Mouse (Mus musculus): ENCODE results near the gene Cadm1. TPM values are rescaled to one million over a fixed set of nuclear protein-coding genes. Genes with fewer than 3 reads are reported as not detected.

Gene Cadm1
- total and polyA plus RNA-seq, 3 experiments: 0.14 to 0.31 TPM; not detected in 1

DNA sequence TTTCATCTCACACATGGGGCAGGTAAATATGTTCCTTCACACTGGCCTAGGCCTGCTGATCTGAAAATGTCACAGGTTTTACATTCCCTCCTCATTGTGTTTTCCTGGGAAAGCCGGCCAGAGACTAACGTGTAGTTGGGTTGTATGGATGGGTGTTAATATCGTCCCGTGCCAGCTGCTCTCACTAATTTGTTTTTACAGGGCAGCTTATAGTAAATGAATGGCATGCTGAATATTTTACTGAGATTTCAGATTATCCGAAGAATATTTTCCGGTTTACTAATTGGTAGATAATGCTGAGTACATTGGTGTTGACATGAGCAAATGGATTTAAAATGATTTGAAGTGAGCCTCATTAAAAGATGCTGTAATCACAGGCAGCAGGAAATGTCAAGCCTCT, 37.9 kb downstream of the Cadm1 start:
- Histone ChIP-seq H3K27ac (ENCODE audit: control insufficient read depth, low read depth, low read length) (no peak overlapping the region), H3K4me3 (ENCODE audit: control insufficient read depth in 1 of 2, insufficient read depth in 1 of 2, low read depth in 2 of 2, low read length in 2 of 2) (no peak overlapping the region), H3K4me1 (ENCODE audit: control insufficient read depth in 1 of 2, insufficient read depth in 2 of 2, low read length in 2 of 2) (peaks cover 0 to 17% of the 10 kb centered on the region in 2 experiments; a peak in 2 of 4 replicates), H3K36me3 (ENCODE audit: control insufficient read depth in 1 of 2, insufficient read depth in 2 of 2, low read length in 2 of 2) (peaks cover 0 to 9% of the 10 kb centered on the region in 2 experiments; a peak in 2 of 4 replicates), H3K79me2 (ENCODE audit: control insufficient read depth, insufficient read depth, low read length, poor library complexity) (no peaks in the 10 kb centered on the region), H3K27me3 (ENCODE audit: control insufficient read depth in 1 of 2, insufficient read depth in 2 of 2, low read length in 2 of 2) (no peaks in the 10 kb centered on the region), H3K9me3 (replicated peaks; ENCODE audit: insufficient read depth, low read length) (no peaks in the 10 kb centered on the region), H3K9ac (ENCODE audit: control insufficient read depth, low read depth, low read length, poor library complexity, severe bottlenecking) (no peak overlapping the region)
- no peak for TF ChIP-seq POLR2AphosphoS5 (IDR thresholded peaks at IDR 0.05; ENCODE audit: borderline replicate concordance, low read depth, low read length)
- no peak for TF ChIP-seq HCFC1 (IDR thresholded peaks at IDR 0.05; ENCODE audit: low read depth, low read length)
- TF ChIP-seq RCOR1 (IDR thresholded peaks at IDR 0.05; ENCODE audit: low read depth, low read length): no peak
- no peak for TF ChIP-seq MYB (IDR thresholded peaks at IDR 0.05; ENCODE audit: low read depth, low read length)
- no peak for TF ChIP-seq GATA1 (IDR thresholded peaks at IDR 0.05; ENCODE audit: low read depth, low read length)
- no peak for TF ChIP-seq ZKSCAN1 (IDR thresholded peaks at IDR 0.05; ENCODE audit: low read depth, low read length)
- TF ChIP-seq USF2 (IDR thresholded peaks at IDR 0.05; ENCODE audit: borderline replicate concordance in 1 of 2, insufficient read depth in 1 of 2, low read depth in 1 of 2, low read length in 2 of 2): no peak
- TF ChIP-seq UBTF (IDR thresholded peaks at IDR 0.05; ENCODE audit: borderline replicate concordance, insufficient read depth, low read depth, low read length): no peak
- no peak for TF ChIP-seq USF1 (IDR thresholded peaks at IDR 0.05; ENCODE audit: low read depth, low read length)
- DNase-seq (ENCODE audit: low read depth, low spot score): no peak

DNA sequence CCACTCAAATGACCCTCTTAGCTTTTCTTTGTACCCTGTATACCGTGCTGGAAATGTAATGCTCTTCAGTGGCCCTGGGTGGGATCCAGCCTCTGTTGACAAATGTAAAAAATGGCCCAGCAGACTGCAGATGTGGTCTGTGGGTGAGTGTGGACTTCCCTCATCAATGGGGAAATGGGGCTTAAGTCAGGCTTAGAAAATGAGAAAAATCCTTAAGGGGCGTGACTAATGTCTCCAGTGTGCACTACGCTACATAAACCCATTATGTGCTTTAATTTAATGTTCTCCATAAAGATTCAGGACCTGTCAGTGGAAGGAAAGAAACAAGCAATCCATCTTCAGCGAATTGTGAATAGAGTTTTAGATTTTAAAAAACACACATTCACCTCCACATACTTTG, 40.2 kb downstream of the Cadm1 start:
- TF ChIP-seq EP300 (IDR thresholded peaks at IDR 0.05; ENCODE audit: low read depth in 1 of 2, low read length in 2 of 2) (no peak), GABPA (IDR thresholded peaks at IDR 0.05; ENCODE audit: low read depth, low read length) (no peak), SMC3 (IDR thresholded peaks at IDR 0.05; ENCODE audit: low read depth, low read length) (no peak), ZMIZ1 (IDR thresholded peaks at IDR 0.05; ENCODE audit: low read depth, low read length) (no peak), CHD2 (IDR thresholded peaks at IDR 0.05; ENCODE audit: low read length) (no peak)
- no peak overlapping the region for H3K27ac ChIP-seq (ENCODE audit: control insufficient read depth, low read depth, low read length)

DNA sequence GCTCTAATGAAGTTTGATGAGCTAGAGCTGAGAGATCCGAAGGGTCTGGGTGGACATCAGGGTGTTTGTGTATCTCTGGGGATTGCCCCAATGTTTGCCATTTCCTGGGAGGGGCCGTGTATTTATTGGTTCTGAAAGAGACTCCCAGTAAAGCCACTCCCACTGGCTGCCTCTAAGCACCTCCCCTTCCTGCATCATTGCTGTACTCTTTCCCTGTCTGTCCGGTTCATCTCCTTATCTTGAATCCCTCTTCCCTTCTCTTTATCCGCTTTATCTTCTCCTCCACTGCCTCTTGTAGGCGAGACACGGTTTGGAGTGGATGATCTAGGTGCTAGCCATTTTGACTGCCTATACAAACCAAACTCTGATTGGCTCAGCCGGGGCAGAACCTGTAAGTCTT, 41.5 kb downstream of the Cadm1 start:
- peak overlapping the region; percentile 21; the same call in 1 of the 2 replicates for H3K9ac ChIP-seq (ENCODE audit: control insufficient read depth, low read depth, low read length, poor library complexity, severe bottlenecking)
- no peaks in the 10 kb centered on the region for H3K9me3 ChIP-seq (replicated peaks; ENCODE audit: insufficient read depth, low read length)
- no peaks in the 10 kb centered on the region for H3K27me3 ChIP-seq (ENCODE audit: control insufficient read depth in 1 of 2, insufficient read depth in 2 of 2, low read length in 2 of 2)
- peak overlapping the region; percentile 65 for H3K4me3 ChIP-seq (ENCODE audit: control insufficient read depth in 1 of 2, insufficient read depth in 1 of 2, low read depth in 2 of 2, low read length in 2 of 2)
- DNase-seq (ENCODE audit: low read depth, low spot score): peak; percentile 75
- H3K27ac ChIP-seq (ENCODE audit: control insufficient read depth, low read depth, low read length): no peak overlapping the region
- H3K4me1 ChIP-seq (ENCODE audit: control insufficient read depth in 1 of 2, insufficient read depth in 2 of 2, low read length in 2 of 2): peaks cover 0 to 14% of the 10 kb centered on the region in 2 experiments; a peak in 1 of 4 replicates
- H3K79me2 ChIP-seq (ENCODE audit: control insufficient read depth, insufficient read depth, low read length, poor library complexity): no peaks in the 10 kb centered on the region
- TF ChIP-seq UBTF (IDR thresholded peaks at IDR 0.05; ENCODE audit: borderline replicate concordance, insufficient read depth, low read depth, low read length) (no peak), TBP (IDR thresholded peaks at IDR 0.05; ENCODE audit: low read depth, low read length) (peak; percentile 61; the same call in 1 of the 2 replicates), MAFK (IDR thresholded peaks at IDR 0.05; ENCODE audit: borderline replicate concordance, low read depth, low read length) (no peak), GATA1 (IDR thresholded peaks at IDR 0.05; ENCODE audit: low read depth, low read length) (peak; percentile 34; the same call in 1 of the 2 replicates)
- no peaks in the 10 kb centered on the region for H3K36me3 ChIP-seq (ENCODE audit: control insufficient read depth in 1 of 2, insufficient read depth in 2 of 2, low read length in 2 of 2)

More for the DNA sequence above, 40.2 kb downstream of the Cadm1 start:
- Histone ChIP-seq H3K79me2 (ENCODE audit: control insufficient read depth, insufficient read depth, low read length, poor library complexity) (no peaks in the 10 kb centered on the region), H3K4me1 (ENCODE audit: control insufficient read depth in 1 of 2, insufficient read depth in 2 of 2, low read length in 2 of 2) (peaks cover 0 to 14% of the 10 kb centered on the region in 2 experiments; a peak in 1 of 4 replicates), H3K27me3 (ENCODE audit: control insufficient read depth in 1 of 2, insufficient read depth in 2 of 2, low read length in 2 of 2) (no peaks in the 10 kb centered on the region), H3K36me3 (ENCODE audit: control insufficient read depth in 1 of 2, insufficient read depth in 2 of 2, low read length in 2 of 2) (peaks cover 0 to 4% of the 10 kb centered on the region in 2 experiments; a peak in 2 of 4 replicates), H3K9me3 (replicated peaks; ENCODE audit: insufficient read depth, low read length) (no peaks in the 10 kb centered on the region), H3K9ac (ENCODE audit: control insufficient read depth, low read depth, low read length, poor library complexity, severe bottlenecking) (no peak overlapping the region), H3K4me3 (ENCODE audit: control insufficient read depth in 1 of 2, insufficient read depth in 1 of 2, low read depth in 2 of 2, low read length in 2 of 2) (no peak overlapping the region)
- no peak for DNase-seq (ENCODE audit: low read depth, low spot score)
